In the genomic region with DNA sequence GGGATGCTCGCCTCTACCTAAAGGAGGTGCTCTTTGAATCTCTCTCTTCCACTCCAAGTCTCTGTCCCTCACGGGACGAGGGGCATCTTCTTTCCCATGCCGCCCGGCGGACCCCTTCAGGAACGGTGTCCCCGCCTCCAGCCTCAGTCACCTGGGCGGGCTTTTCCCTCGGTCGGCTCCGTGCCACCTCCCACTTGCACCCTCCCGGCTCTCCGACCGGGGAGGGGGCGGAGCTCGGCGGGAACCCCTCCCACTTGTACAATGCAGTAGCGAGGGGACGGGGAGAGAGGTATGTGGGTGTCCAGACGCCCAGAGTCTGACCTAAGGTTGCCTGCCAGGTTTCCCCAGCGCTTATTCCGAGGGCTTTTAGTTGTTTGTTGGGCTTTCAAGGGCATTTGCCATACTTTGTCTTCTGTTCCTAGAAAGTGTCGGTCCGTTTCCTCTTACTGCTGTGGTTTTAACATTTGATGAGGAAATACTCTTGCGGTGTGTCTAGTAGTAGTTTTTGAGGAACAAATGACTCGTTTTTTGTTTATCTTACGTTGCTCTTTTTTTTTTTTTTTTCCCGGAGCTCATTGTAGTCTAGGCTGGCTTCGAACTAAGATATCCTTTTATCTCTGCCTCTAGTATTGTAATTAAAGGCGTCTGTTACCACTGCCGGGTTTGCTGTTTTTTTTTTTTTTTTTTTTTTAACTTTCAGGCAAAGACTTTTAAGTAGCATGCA, we compare ENCODE assay signal across 7 mouse cellular contexts. TPM values are rescaled to one million over a fixed set of nuclear protein-coding genes. Genes with fewer than 3 reads are reported as not detected.
DNase-seq lines count a peak whose midpoint lies in the region; ATAC-seq lines count a peak whose summit lies in the region.

No protein-coding gene starts in this region.

- H3K27me3 ChIP-seq in embryonic facial prominence, embryonic 10.5 days (replicated peaks; ENCODE audit: low read depth, poor library complexity, severe bottlenecking), result no peaks in the 10 kb centered on the region
- H3K27me3 ChIP-seq in limb, embryonic 12.5 days, result no peaks in the 10 kb centered on the region
- H3K27me3 ChIP-seq in midbrain, embryonic 15.5 days (replicated peaks), result no peaks in the 10 kb centered on the region

- peak; percentile 68 for ATAC-seq in granulocyte monocyte progenitor cell, adult 5-6 weeks (replicated peaks; ENCODE audit: poor library complexity, severe bottlenecking)
- ATAC-seq in limb, embryonic 12.5 days (ENCODE audit: insufficient number of reproducible peaks, insufficient read depth, low FRiP score, low TSS enrichment, low read depth), result peak; percentile 85
- ATAC-seq in midbrain, embryonic 15.5 days (replicated peaks), result peak; percentile 68

- peaks cover 6% of the 10 kb centered on the region; the same call in 1 of the 2 replicates for H3K4me1 ChIP-seq in embryonic facial prominence, embryonic 10.5 days
- H3K4me1 ChIP-seq in limb, embryonic 12.5 days (replicated peaks), result no peaks in the 10 kb centered on the region
- H3K4me1 ChIP-seq in midbrain, embryonic 15.5 days, result peaks cover 13% of the 10 kb centered on the region

- peaks cover 16% of the 10 kb centered on the region for H3K36me3 ChIP-seq in embryonic facial prominence, embryonic 10.5 days (replicated peaks)
- no peaks in the 10 kb centered on the region for H3K36me3 ChIP-seq in limb, embryonic 12.5 days
- no peaks in the 10 kb centered on the region for H3K36me3 ChIP-seq in midbrain, embryonic 15.5 days (replicated peaks)

- WGBS in embryonic facial prominence, embryonic 10.5 days, result 4% methylated on average over 32 of the region's 32 CpGs
- WGBS in limb, embryonic 12.5 days, result 3% methylated on average over 32 of the region's 32 CpGs
- WGBS in midbrain, embryonic 15.5 days, result 3% methylated on average over 32 of the region's 32 CpGs

- no peaks in the 10 kb centered on the region for H3K9me3 ChIP-seq in embryonic facial prominence, embryonic 10.5 days
- H3K9me3 ChIP-seq in limb, embryonic 12.5 days, result 0 out of 2 replicates have a peak, but pooled peaks cover 3% of the 10 kb centered on the region
- no peaks in the 10 kb centered on the region for H3K9me3 ChIP-seq in midbrain, embryonic 15.5 days

- DNase-seq in adrenal gland, postnatal 14 days, result peak; percentile 96
- DNase-seq in embryonic facial prominence, embryonic 10.5 days (ENCODE audit: low spot score), result peak; percentile 93
- DNase-seq in kidney, adult 11 months, result peak; percentile 91
- peak; percentile 85 to 91 for DNase-seq in spleen, postnatal 10 days (ENCODE audit: low spot score in 2 of 2)

- peak overlapping the region; percentile 97 for H3K27ac ChIP-seq in embryonic facial prominence, embryonic 10.5 days (replicated peaks)
- H3K27ac ChIP-seq in limb, embryonic 12.5 days, result peak overlapping the region; percentile 95
- peak overlapping the region; percentile 91 for H3K27ac ChIP-seq in midbrain, embryonic 15.5 days

- H3K9ac ChIP-seq in limb, embryonic 12.5 days (replicated peaks), result peak overlapping the region; percentile 93
- peak overlapping the region; percentile 72 for H3K9ac ChIP-seq in midbrain, embryonic 15.5 days

- peak overlapping the region; percentile 97 for H3K4me3 ChIP-seq in embryonic facial prominence, embryonic 10.5 days
- peak overlapping the region; percentile 96 for H3K4me3 ChIP-seq in limb, embryonic 12.5 days (replicated peaks)
- peak overlapping the region; percentile 88 for H3K4me3 ChIP-seq in midbrain, embryonic 15.5 days

- H3K4me2 ChIP-seq in limb, embryonic 12.5 days, result peak overlapping the region; percentile 61
- H3K4me2 ChIP-seq in midbrain, embryonic 15.5 days, result peak overlapping the region; percentile 98

RNA-seq across cellular contexts. Expression of a gene that starts 0.9 kb away (rescaled TPM):
- 27.8 and 28.4 TPM in 2 replicates for total RNA-seq in adrenal gland, postnatal 14 days (2021)
- 30.7 and 34.8 TPM in 2 replicates for polyA plus RNA-seq in embryonic facial prominence, embryonic 10.5 days (2016; fragmentation: Nextera tagmentation; extraction: Ambion mirVana)
- total RNA-seq in granulocyte monocyte progenitor cell, adult 5-6 weeks (2014; fragmentation: Nextera tagmentation), result 35.2 and 55.7 TPM in 2 replicates
- 51.8 and 62.1 TPM in 2 replicates for total RNA-seq in granulocyte monocyte progenitor cell, adult 5-6 weeks (2017)
- polyA plus RNA-seq in limb, embryonic 12.5 days (2016; fragmentation: Nextera tagmentation; extraction: Ambion mirVana), result 22.3 and 24.9 TPM in 2 replicates
- polyA plus RNA-seq in midbrain, embryonic 15.5 days (2015; fragmentation: Nextera tagmentation; extraction: Ambion mirVana), result 20.2 and 20.9 TPM in 2 replicates

RNA-seq across cellular contexts. Expression of a gene that starts 33.5 kb away (rescaled TPM):
- total RNA-seq in adrenal gland, postnatal 14 days (2021), result 25.5 and 26.0 TPM in 2 replicates
- polyA plus RNA-seq in embryonic facial prominence, embryonic 10.5 days (2016; fragmentation: Nextera tagmentation; extraction: Ambion mirVana), result 10.2 and 10.8 TPM in 2 replicates
- 11.9 and 13.2 TPM in 2 replicates for total RNA-seq in granulocyte monocyte progenitor cell, adult 5-6 weeks (2014; fragmentation: Nextera tagmentation)
- 11.4 and 24.9 TPM in 2 replicates for total RNA-seq in granulocyte monocyte progenitor cell, adult 5-6 weeks (2017)
- 10.8 and 12.2 TPM in 2 replicates for polyA plus RNA-seq in limb, embryonic 12.5 days (2016; fragmentation: Nextera tagmentation; extraction: Ambion mirVana)
- 8.1 and 9.0 TPM in 2 replicates for polyA plus RNA-seq in midbrain, embryonic 15.5 days (2015; fragmentation: Nextera tagmentation; extraction: Ambion mirVana)

Comparison
In these comparisons a context has a peak if more than half of its experiments do, and no peak if none do; other contexts are left out.
1. Peak in every context shown above with its lines: DNase-seq, ATAC-seq, H3K4me3 ChIP-seq and H3K27ac ChIP-seq.